Mouse (Mus musculus): ENCODE results near the gene Vwc2. TPM values are rescaled to one million over a fixed set of nuclear protein-coding genes. Genes with fewer than 3 reads are reported as not detected.
A peak's percentile ranks its signal among the peaks of the same experiment; 100 is the strongest.

Vwc2 gene
- polyA plus RNA-seq, 1 experiment, result 9.3 TPM

- no peak for TF ChIP-seq POLR2A (IDR thresholded peaks at IDR 0.05; ENCODE audit: borderline replicate concordance, extremely low read depth, insufficient read depth, insufficient read length, poor library complexity, severe bottlenecking)
- TF ChIP-seq CTCF (IDR thresholded peaks at IDR 0.05; ENCODE audit: borderline replicate concordance, extremely low read depth, insufficient read depth, insufficient read length), result no peak
- DNase-seq (ENCODE audit: low read depth), result peak; percentile 59
Observed at GRCm38 (mm10) chr11:11242694-11243377, 128.8 kb downstream of the Vwc2 start.

GRCm38 (mm10) chr11:11257348-11257747, 143.3 kb downstream of the Vwc2 start:
- TF ChIP-seq POLR2A (IDR thresholded peaks at IDR 0.05; ENCODE audit: borderline replicate concordance, extremely low read depth, insufficient read depth, insufficient read length, poor library complexity, severe bottlenecking) (no peak), CTCF (IDR thresholded peaks at IDR 0.05; ENCODE audit: borderline replicate concordance, extremely low read depth, insufficient read depth, insufficient read length) (no peak)
- DNase-seq (ENCODE audit: low read depth), result no peak

GRCm38 (mm10) chr11:11280128-11280527, 166.1 kb downstream of the Vwc2 start:
- TF ChIP-seq CTCF (IDR thresholded peaks at IDR 0.05; ENCODE audit: borderline replicate concordance, extremely low read depth, insufficient read depth, insufficient read length) (no peak), POLR2A (IDR thresholded peaks at IDR 0.05; ENCODE audit: borderline replicate concordance, extremely low read depth, insufficient read depth, insufficient read length, poor library complexity, severe bottlenecking) (no peak)
- DNase-seq (ENCODE audit: low read depth), result no peak

GRCm38 (mm10) chr11:11283512-11283911, 169.5 kb downstream of the Vwc2 start:
- no peak for TF ChIP-seq POLR2A (IDR thresholded peaks at IDR 0.05; ENCODE audit: borderline replicate concordance, extremely low read depth, insufficient read depth, insufficient read length, poor library complexity, severe bottlenecking)
- no peak for TF ChIP-seq CTCF (IDR thresholded peaks at IDR 0.05; ENCODE audit: borderline replicate concordance, extremely low read depth, insufficient read depth, insufficient read length)
- no peak for DNase-seq (ENCODE audit: low read depth)

Measured in brain, embryonic 14.5 days (tissue).